Mouse (Mus musculus) C2C12 (cell line): ENCODE measurements around the gene Cfap61.

Experiments used
- CTCF ChIP-seq: IDR thresholded peaks from one replicate; pipeline ENCODE4 v1.5.1; 2011; ENCODE audit not compliant: control insufficient read depth, insufficient read depth, insufficient read length
- FOSL1 ChIP-seq: IDR thresholded peaks from one replicate; pipeline ENCODE4 v1.8.0; 2011; ENCODE audit warnings: mild to moderate bottlenecking, low read length; ENCODE audit not compliant: poor library complexity, insufficient read depth, severe bottlenecking
- MAX ChIP-seq: IDR thresholded peaks from one replicate; pipeline ENCODE4 v1.6.1; 2011; ENCODE audit warnings: mild to moderate bottlenecking, control low read depth
- MYOD1 ChIP-seq: IDR thresholded peaks from one replicate; pipeline ENCODE4 v1.6.1; 2011; ENCODE audit warnings: low read depth; ENCODE audit not compliant: control insufficient read depth, insufficient read length
- MYOG ChIP-seq: IDR thresholded peaks from one replicate; pipeline ENCODE4 v1.6.1; 2011; ENCODE audit not compliant: control insufficient read depth, insufficient read length; ENCODE audit errors: extremely low read depth
- USF1 ChIP-seq: IDR thresholded peaks from one replicate; pipeline ENCODE4 v1.6.1; 2011; ENCODE audit warnings: low read depth, mild to moderate bottlenecking, control low read depth, moderate library complexity

GRCm38 (mm10) chr2:146008801-146009200 lies 74.2 kb downstream of the Cfap61 start:
- TF ChIP-seq CTCF: no peak
- TF ChIP-seq MAX: no peak
- no peak for TF ChIP-seq FOSL1
- TF ChIP-seq USF1: no peak
- TF ChIP-seq MYOD1: no peak
- no peak for TF ChIP-seq MYOG
